Mouse (Mus musculus): ENCODE data around the gene Vcp.
A peak's percentile ranks its signal among the peaks of the same experiment; 100 is the strongest.
"Not testable (repeated sequence)": the region's sequence is repeated elsewhere in the genome, so short reads cannot be mapped to it uniquely, and the experiment has no call there.

Gene Vcp

DNA sequence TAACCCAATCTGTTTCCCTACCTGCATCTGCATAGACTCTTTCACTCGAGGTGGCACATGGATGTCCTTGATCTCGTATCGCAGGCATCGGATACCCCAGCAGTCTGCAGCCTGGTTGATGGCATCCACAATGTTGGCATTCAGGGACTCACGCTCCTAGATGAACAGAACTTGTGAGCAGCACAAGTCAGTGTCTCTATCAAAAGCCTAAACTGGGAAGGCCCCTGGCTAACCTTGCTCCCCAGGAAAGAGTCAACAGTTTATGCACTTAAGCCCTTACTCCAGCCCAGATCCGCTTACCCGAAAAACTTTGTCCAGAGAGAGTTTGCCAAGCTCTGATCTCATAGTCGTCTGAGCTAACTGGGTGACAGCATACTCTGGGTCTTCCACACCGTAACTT is 29.4 kb upstream of the Vcp start:
- no peak for DNase-seq (ENCODE audit: low spot score in 2 of 2)

DNA sequence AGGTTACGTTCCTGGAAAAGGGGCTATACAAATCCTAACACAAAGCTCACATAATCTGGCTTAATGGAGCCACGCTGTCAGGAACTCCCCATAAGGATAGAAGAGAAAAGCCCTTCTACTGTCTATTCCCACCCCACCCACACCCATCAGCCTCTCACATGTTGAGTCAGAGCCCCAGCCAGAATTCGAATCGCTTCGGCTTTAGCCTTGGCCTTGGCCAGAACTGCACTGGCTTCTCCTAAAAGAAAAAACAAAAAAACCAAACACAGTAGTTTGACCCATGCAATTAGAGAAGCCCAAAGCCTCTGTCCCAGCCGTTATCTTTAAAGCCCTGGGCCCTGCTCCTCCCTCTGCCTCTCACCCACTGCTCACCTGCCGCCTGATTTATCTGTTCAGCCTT is 28.8 kb upstream of the Vcp start:
- no peak for DNase-seq (ENCODE audit: low spot score in 2 of 2)

DNA sequence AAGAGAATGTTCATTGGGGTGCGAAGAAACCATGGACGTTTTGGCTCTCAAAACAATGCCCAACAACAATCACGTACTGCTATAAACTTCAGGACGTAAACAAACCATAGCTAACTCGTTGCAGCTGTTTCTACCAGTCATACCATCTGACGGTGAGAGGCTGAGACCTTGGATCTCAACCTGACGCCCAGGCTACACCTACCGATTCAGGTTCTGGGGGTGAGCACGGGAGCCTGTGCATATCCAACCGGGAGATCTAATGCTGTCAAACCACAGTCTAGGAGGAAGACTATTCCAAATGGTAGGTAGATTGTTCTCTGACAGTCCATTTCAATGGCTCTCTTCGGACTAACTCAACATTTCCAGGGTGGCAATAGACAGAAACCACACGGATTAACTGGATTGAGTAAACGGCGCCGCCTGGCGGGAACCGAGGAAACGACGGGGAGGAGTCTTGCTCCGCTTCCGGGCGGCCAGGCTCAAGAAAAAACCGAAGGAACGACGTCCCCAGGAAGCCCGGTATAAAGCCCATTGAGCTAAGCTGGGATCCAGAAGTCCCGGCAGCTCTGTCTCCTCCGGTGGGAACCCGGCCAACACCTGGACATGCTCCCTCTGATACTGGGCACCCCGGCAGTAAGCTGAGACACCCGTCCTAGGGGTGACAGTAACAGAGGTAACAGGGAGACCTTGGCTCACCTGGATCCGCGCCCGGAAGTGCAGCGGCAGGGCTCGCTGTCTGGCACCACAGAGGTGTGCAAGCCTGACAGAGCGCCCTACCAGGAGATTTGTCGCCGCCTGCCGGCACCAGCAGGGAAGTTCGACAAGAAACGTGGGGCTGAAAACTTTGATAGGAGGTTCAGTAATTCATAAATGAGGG is 25.0 kb upstream of the Vcp start, which contains the start of gene Pigo:
Gene Pigo, minus strand, starts transcription at position 736 of the 877 bp plus-strand sequence.
- DNase-seq (ENCODE audit: low spot score in 2 of 2): peak; percentile 88 to 90

DNA sequence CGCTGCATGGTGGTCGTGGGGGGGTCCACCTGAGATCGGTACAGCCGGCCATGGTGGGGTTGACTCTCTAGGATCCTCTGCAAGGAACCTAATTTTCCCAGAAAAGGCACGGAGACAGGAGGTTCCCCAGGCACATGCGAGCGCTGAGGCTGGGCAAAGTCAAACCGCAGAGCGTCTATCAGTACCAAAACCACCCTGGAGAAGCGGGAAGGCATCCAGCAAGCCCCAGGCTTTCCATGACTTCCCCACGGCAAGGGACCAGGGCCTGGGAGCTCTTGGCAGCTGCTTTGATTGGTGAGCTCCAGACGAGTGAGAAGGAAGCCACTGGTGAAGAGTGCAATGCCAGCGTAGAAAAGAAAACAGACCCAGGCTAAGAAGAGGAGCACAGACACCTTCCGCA is 24.4 kb upstream of the Vcp start:
- no peak for DNase-seq (ENCODE audit: low spot score in 2 of 2)

DNA sequence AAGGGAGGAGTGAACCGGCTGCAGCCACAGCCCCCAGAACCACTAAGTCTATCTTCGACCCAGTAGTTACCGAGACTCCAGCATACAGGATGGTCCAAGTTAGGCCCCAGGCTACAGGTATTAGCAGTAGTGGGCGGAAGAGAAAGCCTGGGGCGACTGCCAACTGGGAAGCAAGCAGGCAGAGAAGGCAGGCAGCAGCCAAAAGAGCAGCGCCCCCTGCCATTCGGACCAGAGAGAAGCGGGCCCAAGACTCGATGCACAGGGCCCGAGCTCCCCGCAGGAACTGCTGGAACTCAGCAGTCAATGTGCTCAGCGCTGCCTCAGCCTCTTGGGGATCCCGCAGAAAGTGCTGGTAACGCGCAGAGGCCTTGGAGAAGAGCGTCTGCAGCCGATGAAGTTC is 21.0 kb upstream of the Vcp start:
- no peak for DNase-seq (ENCODE audit: low spot score in 2 of 2)

DNA sequence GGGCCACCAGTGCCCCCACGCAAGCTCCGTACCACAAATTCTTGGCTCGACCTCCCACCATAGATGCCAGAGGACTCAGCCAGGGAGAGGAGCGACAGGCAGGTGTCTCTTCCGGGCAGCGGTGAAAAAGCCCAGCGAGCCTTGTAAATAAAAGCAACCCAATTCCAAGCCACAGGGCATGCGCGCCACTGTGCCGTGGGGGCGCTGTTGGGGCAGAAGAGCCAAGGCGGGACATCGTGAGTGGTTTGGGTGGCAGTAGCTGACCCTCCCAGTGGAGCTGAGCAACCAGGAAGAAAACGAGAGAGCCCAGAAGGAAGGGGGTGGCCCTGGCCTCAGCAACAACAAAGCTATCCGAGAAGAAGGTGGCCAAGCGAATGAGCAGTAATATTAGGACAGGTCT is 20.6 kb upstream of the Vcp start:
- no peak for DNase-seq (ENCODE audit: low spot score in 2 of 2)

DNA sequence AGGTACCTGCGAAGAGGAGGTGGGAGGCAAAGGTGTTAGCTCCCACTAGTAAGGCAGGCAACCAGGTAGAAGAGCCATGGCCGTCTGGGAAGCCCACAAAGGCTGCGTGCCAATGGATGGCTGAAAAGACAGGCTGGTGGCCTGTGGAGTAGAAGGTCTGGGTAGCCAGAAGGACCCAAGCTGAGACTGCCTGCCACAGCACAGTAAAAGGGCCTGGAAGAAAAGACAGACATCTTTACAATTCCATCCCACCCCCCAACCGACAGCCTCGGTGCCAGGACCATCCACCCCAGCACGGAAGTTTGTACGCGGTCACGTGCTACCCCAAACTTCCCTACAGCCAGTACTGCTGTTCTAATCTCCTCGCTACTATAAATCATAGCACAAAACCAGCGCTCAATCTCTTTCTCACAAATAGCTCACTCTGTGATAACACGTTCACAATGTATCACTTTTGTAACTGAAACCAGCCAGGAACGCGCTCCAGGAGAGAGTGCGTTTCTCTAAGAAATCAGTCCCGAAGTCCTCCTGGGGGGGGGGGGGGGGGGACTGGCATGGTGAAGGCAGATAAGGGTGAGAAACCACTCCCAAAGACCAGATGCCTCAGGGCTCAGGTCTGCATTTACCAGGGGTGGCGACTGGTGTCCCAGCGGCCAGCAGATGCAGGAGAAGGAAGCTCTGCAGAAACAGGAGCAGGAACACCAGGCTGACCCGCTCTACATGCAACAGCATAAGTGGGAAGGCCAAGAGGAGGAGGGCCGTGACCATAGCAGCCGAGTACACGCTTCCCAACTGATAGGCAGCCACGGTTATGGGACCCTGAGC is 19.5 kb upstream of the Vcp start:
- DNase-seq (ENCODE audit: low spot score in 2 of 2): no peak

DNA sequence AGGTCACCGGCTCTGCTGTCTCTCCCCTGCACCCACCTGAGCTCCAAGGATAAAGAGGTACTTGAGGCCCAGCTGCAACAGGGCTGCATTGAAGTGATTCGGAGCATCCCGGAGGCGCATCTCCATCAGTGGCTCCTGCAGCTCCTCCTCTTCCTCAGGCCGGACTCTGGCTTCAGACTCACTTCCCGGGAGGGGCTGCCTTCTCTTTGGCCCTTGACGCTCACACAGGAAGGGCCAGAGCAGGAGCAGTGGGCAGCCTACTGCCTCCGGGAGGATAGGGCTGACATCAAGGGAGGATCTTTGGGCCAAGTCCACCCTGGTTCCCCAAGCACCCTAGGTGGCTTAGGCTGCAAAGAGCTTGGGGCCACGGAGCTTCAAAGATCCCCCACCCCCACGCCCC is 18.9 kb upstream of the Vcp start:
- DNase-seq (ENCODE audit: low spot score in 2 of 2): no peak

DNA sequence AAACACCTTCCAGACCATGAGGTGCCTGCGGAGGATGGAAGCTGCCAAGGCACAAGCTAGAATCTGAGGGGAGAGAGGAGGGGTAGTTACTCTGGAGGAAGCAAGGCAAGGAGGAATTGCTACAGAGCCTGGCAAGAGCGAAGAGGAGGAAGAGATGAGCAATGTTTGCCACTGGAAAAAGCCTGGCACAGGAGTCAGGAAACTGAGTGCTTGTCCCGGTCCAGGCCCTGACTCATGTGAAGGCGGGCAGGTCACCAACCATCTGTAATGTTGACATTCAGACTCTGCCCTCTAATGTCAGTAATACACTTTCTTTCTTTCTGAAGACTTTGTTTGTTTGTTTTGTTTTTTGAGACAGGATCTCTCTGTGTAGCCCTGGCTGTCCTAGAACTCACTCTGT is 17.8 kb upstream of the Vcp start:
- DNase-seq (ENCODE audit: low spot score in 2 of 2): no peak

DNA sequence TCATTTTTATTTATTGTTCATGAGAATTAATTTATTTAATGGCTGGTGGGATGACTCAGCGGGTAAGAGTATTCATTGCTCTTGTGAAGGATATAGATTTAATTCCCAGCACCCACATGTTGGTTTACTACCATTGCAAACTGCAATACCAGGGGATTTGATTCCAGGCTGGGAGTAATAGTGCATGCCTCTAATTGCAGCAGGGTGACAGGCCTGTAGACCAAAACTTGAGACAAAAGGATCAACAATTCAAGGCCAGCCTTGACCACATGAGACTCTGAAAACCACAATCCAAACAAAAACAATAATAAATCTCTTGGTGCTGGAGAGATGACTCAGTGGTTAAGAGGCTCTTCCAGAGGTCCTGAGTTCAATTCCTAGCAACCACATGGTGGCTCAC is 11.8 kb upstream of the Vcp start:
- no peak for DNase-seq (ENCODE audit: low spot score in 2 of 2)

DNA sequence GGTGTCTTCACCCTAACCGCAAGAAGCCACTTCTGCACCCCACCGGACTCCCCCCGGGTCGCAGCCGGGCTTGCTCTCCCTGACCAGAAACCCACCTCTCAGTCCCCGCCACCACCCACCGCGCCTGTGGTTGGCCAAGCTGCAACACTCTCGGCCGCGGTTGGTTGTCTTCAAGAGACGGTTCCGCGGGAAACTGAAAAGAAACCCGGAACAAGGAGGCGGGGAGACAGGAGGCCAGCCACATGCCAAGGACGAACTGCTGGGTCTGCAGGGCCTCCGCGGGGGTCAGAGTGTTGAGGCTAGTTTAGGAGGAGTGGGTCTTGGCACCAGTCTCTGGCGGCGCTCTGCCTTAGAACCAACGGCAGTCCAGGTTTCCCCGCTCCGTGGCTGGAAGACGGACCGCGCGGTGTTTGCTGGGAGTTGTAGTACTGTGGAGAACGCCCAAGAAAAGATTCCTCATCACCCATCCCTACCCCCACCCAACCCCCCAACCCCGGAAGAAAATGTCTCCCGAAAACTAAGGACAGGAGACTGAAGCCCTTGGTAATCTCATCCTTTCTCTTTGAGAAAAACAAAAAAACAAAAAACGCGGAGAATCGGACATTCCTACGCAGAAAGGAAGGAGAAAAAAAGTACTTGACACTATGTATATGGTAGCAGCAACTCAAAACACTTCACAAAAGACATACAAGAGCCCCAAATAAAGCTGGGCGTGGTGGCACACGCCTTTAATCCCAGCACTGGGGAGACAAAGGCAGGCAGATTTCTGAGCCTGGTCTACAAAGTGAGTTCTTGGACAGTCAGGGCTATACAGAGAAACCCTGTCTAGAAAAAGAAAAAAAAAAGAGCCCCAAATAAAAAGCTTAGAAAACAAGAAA is 10.1 kb upstream of the Vcp start, which contains the start of gene Fancg:
Gene Fancg, minus strand, starts transcription at position 346 of the 878 bp plus-strand sequence.
- peak; percentile 78 to 79 for DNase-seq (ENCODE audit: low spot score in 2 of 2)

DNA sequence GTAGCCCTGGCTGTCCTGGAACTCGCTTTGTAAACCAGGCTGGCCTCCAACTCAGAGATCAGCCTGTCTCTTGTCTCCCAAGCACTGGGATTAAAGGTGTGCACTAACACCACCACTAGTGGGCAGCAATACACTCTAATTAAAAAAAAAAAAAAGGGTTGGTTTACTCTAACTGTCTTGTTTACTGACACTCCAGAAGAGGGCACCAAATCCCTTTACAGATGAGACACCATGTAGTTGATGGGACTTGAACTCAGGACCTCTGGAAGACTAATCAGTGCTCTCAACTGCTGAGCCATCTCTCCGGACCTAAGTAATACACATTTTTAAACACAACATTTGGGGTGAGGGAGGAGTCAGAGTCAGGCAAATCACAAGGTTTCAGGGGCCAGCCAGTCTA is 5.5 kb upstream of the Vcp start:
- no peak for DNase-seq (ENCODE audit: low spot score in 2 of 2)

DNA sequence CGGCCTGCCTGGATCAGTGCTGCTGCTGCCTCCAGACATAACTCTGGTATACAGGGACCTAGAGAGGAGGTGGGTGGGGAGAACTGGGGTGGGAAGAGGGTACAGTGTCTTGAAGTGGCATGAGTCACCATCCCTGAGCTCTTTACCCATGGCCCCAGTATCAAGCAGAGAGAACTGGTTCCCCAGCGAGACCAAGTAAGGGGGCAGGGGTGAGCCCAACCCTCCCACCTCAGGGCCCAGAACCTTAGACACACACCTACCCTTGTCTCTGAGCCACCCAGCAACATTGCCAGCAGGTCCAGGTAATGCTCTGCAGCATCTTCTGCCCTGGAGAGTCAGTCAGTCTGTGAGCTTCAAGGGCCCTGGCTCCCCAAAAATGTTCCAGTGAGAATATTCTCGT is 4.6 kb upstream of the Vcp start:
- DNase-seq (ENCODE audit: low spot score in 2 of 2): no peak

DNA sequence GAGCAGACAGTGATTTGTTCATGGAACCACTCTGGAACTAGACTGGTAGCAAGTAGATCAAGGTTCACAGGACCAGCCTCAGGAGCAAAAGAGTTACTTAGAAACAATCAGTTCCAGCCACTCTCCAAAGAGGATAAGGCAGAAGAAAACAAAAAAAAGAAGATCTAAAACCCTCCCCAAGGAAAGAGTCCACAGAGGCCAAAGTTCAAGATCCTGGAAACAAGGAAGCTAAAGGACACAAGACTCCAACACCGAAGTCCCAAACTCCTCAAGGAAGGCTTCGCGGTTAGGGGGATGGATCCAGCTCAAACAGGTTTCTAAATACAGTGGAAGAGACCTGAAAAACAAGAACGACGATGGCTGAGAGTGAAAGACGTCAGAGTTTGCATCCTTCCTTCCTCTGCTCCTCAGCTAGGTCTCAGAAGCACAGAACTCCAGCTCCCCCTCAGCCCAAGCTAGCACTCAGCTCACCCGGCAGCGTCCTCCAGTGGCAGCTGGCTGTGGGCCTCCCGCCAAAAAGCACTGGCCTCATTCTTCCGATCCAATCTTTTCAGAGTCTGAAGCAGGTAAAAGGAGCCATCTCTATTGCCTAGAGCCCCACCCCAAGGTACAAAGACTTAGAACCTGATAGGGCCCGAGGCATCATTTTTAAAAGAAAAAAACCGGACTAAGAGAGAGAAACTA is 2.6 kb upstream of the Vcp start:
- DNase-seq (ENCODE audit: low spot score in 2 of 2): no peak

DNA sequence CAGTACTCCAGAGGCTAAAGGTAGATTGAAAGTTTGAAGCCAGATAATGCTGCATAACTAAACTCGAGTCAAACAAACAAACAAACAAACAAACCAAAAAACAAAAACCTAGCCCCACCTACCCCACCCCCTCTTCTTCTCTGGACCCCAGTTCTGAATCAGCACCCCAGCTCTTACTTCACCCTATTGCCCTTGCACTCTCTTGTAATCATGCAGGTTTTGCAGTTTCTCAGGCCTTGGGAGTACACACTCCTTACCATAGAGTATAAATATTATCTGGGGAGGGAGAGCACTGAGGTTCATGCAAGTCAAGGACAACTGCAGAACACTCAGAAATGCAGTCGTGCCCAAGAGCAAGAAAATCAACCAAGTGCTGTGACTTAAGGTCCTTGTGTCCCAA is 965 bp upstream of the Vcp start:
- no peak for DNase-seq (ENCODE audit: low spot score in 2 of 2)

DNA sequence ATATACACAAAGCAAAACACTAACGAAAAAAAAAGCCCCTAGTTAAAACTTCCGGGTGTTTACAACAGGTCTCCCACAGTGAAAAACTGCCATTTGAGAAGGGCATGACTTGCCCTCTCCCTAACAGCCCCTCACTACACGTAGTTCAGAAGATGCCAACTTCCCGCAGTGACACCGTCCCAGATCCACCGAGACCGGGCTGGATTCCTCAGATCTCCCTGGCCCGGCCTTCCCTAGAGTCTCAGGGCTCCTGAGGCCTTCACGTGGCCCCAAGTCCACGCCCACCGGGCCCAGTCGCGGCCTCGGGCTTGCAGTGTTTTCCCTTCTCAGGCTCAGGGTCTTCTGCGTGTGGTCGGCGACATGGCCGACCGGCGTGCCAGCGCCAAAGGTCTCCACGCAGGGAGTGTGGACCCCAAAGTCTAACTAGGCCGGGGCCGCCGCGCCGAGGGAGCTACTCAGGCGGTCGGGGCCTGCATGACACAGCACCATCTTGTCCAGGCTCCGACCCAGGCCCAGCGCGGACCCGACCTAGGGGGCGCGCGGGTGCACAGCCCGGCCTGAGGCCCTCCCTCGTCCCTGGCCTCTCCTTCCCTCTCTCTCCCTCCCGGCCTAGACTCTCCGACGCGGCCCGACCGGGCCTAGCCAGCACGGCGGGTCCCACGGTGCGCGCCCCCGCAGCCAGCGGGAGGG is 711 bp downstream of the Vcp start:
- peak; percentile 58 to 59 for DNase-seq (ENCODE audit: low spot score in 2 of 2)

DNA sequence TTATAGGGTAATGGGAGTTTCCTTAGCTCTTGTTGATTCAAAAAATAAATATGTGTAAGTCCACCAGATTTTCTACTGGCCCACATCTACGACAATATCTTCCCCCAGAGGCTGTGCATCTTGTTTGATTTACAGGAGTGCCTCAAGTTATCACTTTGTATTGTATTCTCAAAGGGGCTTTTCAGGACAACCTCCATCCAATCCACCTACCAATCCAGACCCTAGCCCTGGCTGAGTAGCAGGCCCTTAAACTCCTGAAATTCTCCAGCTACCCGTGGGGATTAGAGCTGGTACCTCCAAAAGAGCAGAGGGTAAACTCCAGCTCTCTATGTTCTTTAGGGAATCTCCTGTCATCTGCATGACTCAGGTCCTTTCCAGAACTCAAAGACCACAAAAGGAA is 2.3 kb downstream of the Vcp start:
- no peak for DNase-seq (ENCODE audit: low spot score in 2 of 2)

DNA sequence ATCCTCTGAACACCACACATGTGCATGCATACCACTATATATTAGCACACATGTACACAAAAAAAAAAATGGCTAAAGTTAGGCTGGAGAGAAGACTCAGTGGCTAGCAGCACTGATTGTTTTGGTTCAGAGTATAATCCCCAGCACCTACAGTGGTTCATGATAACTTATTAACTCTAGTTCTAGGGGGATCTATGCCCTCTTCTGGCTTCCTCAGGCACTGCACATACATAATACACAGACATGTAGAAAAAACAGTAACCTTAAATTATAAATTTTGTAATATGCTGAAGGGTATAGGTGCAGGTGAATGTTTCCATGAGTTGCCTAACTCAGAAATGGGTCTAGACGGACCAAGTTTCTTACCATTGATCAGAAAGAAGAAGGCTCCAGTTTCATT is 12.0 kb downstream of the Vcp start:
- DNase-seq (ENCODE audit: low spot score in 2 of 2): no peak

DNA sequence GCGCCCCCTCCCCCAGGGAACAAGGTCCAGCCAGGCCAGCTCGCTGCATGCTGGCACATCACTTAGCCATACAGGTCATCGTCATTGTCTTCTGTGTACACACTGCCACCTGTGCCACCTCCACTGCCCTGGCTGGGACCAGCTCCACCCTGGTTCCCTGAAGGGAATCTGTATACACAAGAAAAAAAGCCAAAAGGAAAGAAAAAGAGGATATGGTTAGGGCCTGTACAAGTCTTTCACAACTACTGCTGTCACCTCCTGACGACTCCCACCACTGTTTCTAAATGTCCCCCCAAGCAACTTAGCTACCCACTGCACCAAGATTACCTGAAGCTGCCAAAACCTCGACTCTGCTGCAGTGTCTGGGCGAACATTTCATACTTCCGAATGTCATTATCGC is 19.8 kb downstream of the Vcp start:
- DNase-seq (ENCODE audit: low spot score in 2 of 2): not testable (repeated sequence)

DNA sequence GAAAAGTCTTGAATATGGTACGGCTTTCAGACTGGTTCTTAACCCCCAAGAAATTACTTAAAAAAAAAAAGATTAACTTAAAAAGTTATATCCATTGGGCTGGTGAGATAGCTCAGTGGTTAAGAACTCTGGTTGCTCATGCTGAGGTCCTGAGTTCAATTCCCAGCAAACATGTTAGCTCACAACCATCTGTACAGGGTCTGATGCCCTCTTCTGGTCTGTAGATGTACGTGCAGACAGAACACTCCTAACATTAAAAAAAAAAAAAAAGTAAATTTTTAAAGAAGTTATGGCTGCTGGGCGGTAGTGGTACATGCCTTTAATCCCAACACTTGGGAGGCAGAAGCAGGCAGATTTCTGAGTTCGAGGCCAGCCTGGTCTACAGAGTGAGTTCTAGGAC is 22.2 kb downstream of the Vcp start:
- no peak for DNase-seq (ENCODE audit: low spot score in 2 of 2)

DNA sequence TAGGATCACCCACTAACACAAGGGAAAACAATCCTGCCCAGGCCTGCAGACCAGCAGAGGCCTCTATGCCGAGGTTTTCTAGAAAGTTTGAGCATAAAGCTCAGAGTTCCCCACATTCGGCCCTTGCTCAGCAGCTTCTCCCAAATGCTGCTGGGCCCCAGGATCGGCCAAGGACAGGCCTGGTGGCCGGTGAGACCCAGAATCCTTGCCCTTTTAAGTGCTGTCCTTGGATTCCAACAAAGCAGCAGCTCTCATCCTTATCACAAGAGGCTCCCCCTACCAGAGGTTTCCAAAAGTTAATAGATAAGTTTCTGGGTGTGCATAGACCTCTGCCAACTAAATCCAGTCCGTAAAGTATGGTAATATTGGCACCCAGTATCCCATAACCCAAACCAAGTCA is 26.4 kb downstream of the Vcp start:
- DNase-seq (ENCODE audit: low spot score in 2 of 2): no peak
